Mouse (Mus musculus): ENCODE results near the gene Ngdn. TPM values are rescaled to one million over a fixed set of nuclear protein-coding genes. Genes with fewer than 3 reads are reported as not detected.
A peak's percentile ranks its signal among the peaks of the same experiment; 100 is the strongest.

The Ngdn gene
- polyA plus RNA-seq, 1 experiment from 2014 or later: 70.1 TPM

GRCm38 (mm10) chr14:55064481-55065370 is 49.5 kb downstream of the Ngdn start:
- DNase-seq (ENCODE audit: low spot score) (no peak), ATAC-seq (ENCODE audit: low read depth) (no peak)
- Histone ChIP-seq H3K9ac (ENCODE audit: low read depth, low read length) (no peak overlapping the region), H3K4me3 (ENCODE audit: low read depth, low read length) (no peak overlapping the region), H3K4me2 (ENCODE audit: low read depth, low read length) (no peak overlapping the region), H3K4me1 (ENCODE audit: control insufficient read depth, insufficient read depth, low read length) (peaks cover 16% of the 10 kb centered on the region), H3K27ac (replicated peaks; ENCODE audit: low read depth, low read length) (no peak overlapping the region), H3K36me3 (ENCODE audit: control insufficient read depth, insufficient read depth, low read length) (peaks cover 39% of the 10 kb centered on the region), H3K27me3 (replicated peaks; ENCODE audit: control insufficient read depth, insufficient read depth, low read length) (no peaks in the 10 kb centered on the region), H3K9me3 (ENCODE audit: control insufficient read depth, low read length) (no peaks in the 10 kb centered on the region)
- WGBS: 79% methylated on average over 33 of the region's 35 CpGs

GRCm38 (mm10) chr14:55065391-55065790 is 50.1 kb downstream of the Ngdn start:
- H3K4me2 ChIP-seq (ENCODE audit: low read depth, low read length): no peak overlapping the region
- WGBS: 82% methylated on average over 13 of the region's 13 CpGs
- no peak overlapping the region for H3K27ac ChIP-seq (replicated peaks; ENCODE audit: low read depth, low read length)
- H3K4me3 ChIP-seq (ENCODE audit: low read depth, low read length): no peak overlapping the region
- H3K27me3 ChIP-seq (replicated peaks; ENCODE audit: control insufficient read depth, insufficient read depth, low read length): no peaks in the 10 kb centered on the region
- no peak for ATAC-seq (ENCODE audit: low read depth)
- H3K36me3 ChIP-seq (ENCODE audit: control insufficient read depth, insufficient read depth, low read length): peaks cover 39% of the 10 kb centered on the region
- H3K4me1 ChIP-seq (ENCODE audit: control insufficient read depth, insufficient read depth, low read length): peaks cover 16% of the 10 kb centered on the region
- DNase-seq (ENCODE audit: low spot score): no peak
- no peak overlapping the region for H3K9ac ChIP-seq (ENCODE audit: low read depth, low read length)
- H3K9me3 ChIP-seq (ENCODE audit: control insufficient read depth, low read length): no peaks in the 10 kb centered on the region

- peaks cover 39% of the 10 kb centered on the region for H3K36me3 ChIP-seq (ENCODE audit: control insufficient read depth, insufficient read depth, low read length)
- H3K27me3 ChIP-seq (replicated peaks; ENCODE audit: control insufficient read depth, insufficient read depth, low read length): no peaks in the 10 kb centered on the region
- no peak overlapping the region for H3K4me3 ChIP-seq (ENCODE audit: low read depth, low read length)
These were observed 50.8 kb downstream of the Ngdn start for GRCm38 (mm10) chr14:55066042-55066441.

GRCm38 (mm10) chr14:55071756-55072155 is 56.5 kb downstream of the Ngdn start:
- ATAC-seq (ENCODE audit: low read depth) (peak; percentile 38; the same call in 1 of the 2 replicates), DNase-seq (ENCODE audit: low spot score) (no peak)
- no peaks in the 10 kb centered on the region for H3K4me1 ChIP-seq (ENCODE audit: control insufficient read depth, insufficient read depth, low read length)
- H3K4me3 ChIP-seq (ENCODE audit: low read depth, low read length): peak overlapping the region; percentile 10; the same call in 1 of the 2 replicates
- peaks cover 24% of the 10 kb centered on the region for H3K36me3 ChIP-seq (ENCODE audit: control insufficient read depth, insufficient read depth, low read length)
- H3K27me3 ChIP-seq (replicated peaks; ENCODE audit: control insufficient read depth, insufficient read depth, low read length): no peaks in the 10 kb centered on the region
- H3K4me2 ChIP-seq (ENCODE audit: low read depth, low read length): peak overlapping the region; percentile 36; the same call in 1 of the 2 replicates
- no peaks in the 10 kb centered on the region for H3K9me3 ChIP-seq (ENCODE audit: control insufficient read depth, low read length)
- 25% methylated on average over 19 of the region's 19 CpGs for WGBS
- peak overlapping the region; percentile 38; the same call in 1 of the 2 replicates for H3K9ac ChIP-seq (ENCODE audit: low read depth, low read length)
- H3K27ac ChIP-seq (replicated peaks; ENCODE audit: low read depth, low read length): no peak overlapping the region

More at GRCm38 (mm10) chr14:55066042-55066441, 50.8 kb downstream of the Ngdn start:
- Histone ChIP-seq H3K4me2 (ENCODE audit: low read depth, low read length) (no peak overlapping the region), H3K4me1 (ENCODE audit: control insufficient read depth, insufficient read depth, low read length) (peaks cover 11% of the 10 kb centered on the region), H3K9ac (ENCODE audit: low read depth, low read length) (no peak overlapping the region), H3K9me3 (ENCODE audit: control insufficient read depth, low read length) (no peaks in the 10 kb centered on the region), H3K27ac (replicated peaks; ENCODE audit: low read depth, low read length) (no peak overlapping the region)
- DNase-seq (ENCODE audit: low spot score) (no peak), ATAC-seq (ENCODE audit: low read depth) (no peak)
- 93% methylated on average over 7 of the region's 8 CpGs for WGBS

MicroRNAs within 50 kb of the gene (microRNA counts, 519-probe panel; counts per million panel counts)
- microRNA mmu-miR-208b: 2,106 counts per million, percentile 23 among the panel's probes with 10 or more counts

Small RNA genes lying within 50 kb of the gene (microRNA-seq; reads per million reads assigned to microRNA genes)
- 265 reads per million, percentile 63 among the genes with 10 or more reads in this experiment for gene Mir208b (ENCODE audit: borderline number of aligned reads)

Other genes with a start within 250 kb of the Ngdn start
- 6.9 and 7.4 TPM in 2 replicates for gene Slc7a8, start 233.5 kb upstream of the Ngdn start, polyA plus RNA-seq (2014; fragmentation: Nextera tagmentation; extraction: Ambion mirVana)
- gene Rnf212b, start 201.3 kb upstream of the Ngdn start, polyA plus RNA-seq (2014; fragmentation: Nextera tagmentation; extraction: Ambion mirVana): not detected in 2 replicates
- gene Homez, start 144.5 kb upstream of the Ngdn start, polyA plus RNA-seq (2014; fragmentation: Nextera tagmentation; extraction: Ambion mirVana): 9.1 and 11.5 TPM in 2 replicates
- gene Ppp1r3e, start 137.9 kb upstream of the Ngdn start, polyA plus RNA-seq (2014; fragmentation: Nextera tagmentation; extraction: Ambion mirVana): 2.1 and 2.4 TPM in 2 replicates
- gene Bcl2l2, start 132.1 kb upstream of the Ngdn start, polyA plus RNA-seq (2014; fragmentation: Nextera tagmentation; extraction: Ambion mirVana): 4.5 and 4.8 TPM in 2 replicates
- gene Gm20521, start 132.0 kb upstream of the Ngdn start, polyA plus RNA-seq (2014; fragmentation: Nextera tagmentation; extraction: Ambion mirVana): not detected in 2 replicates
- 110 and 118 TPM in 2 replicates for gene Pabpn1, start 123.0 kb upstream of the Ngdn start, polyA plus RNA-seq (2014; fragmentation: Nextera tagmentation; extraction: Ambion mirVana)
- 42.4 and 56.0 TPM in 2 replicates for gene Slc22a17, start 102.3 kb upstream of the Ngdn start, polyA plus RNA-seq (2014; fragmentation: Nextera tagmentation; extraction: Ambion mirVana)
- 52.2 and 59.1 TPM in 2 replicates for gene Efs, start 89.3 kb upstream of the Ngdn start, polyA plus RNA-seq (2014; fragmentation: Nextera tagmentation; extraction: Ambion mirVana)
- 0.49 and 0.59 TPM in 2 replicates for gene Il25, start 82.8 kb upstream of the Ngdn start, polyA plus RNA-seq (2014; fragmentation: Nextera tagmentation; extraction: Ambion mirVana)
- 13.7 and 14.8 TPM in 2 replicates for gene Cmtm5, start 79.2 kb upstream of the Ngdn start, polyA plus RNA-seq (2014; fragmentation: Nextera tagmentation; extraction: Ambion mirVana)
- gene Myh6, start 48.5 kb upstream of the Ngdn start, polyA plus RNA-seq (2014; fragmentation: Nextera tagmentation; extraction: Ambion mirVana): 8.6 and 10.3 TPM in 2 replicates
- gene Gm17428, start 38.5 kb upstream of the Ngdn start, polyA plus RNA-seq (2014; fragmentation: Nextera tagmentation; extraction: Ambion mirVana): not detected in 2 replicates
- 92.5 and 103 TPM in 2 replicates for gene Myh7, start 20.8 kb upstream of the Ngdn start, polyA plus RNA-seq (2014; fragmentation: Nextera tagmentation; extraction: Ambion mirVana)
- gene Zfhx2, start 76.9 kb downstream of the Ngdn start, polyA plus RNA-seq (2014; fragmentation: Nextera tagmentation; extraction: Ambion mirVana): 3.4 and 3.7 TPM in 2 replicates
- gene Thtpa, start 79.3 kb downstream of the Ngdn start, polyA plus RNA-seq (2014; fragmentation: Nextera tagmentation; extraction: Ambion mirVana): 16.7 and 22.6 TPM in 2 replicates
- gene Ap1g2, start 91.1 kb downstream of the Ngdn start, polyA plus RNA-seq (2014; fragmentation: Nextera tagmentation; extraction: Ambion mirVana): 15.3 and 17.6 TPM in 2 replicates
- gene Jph4, start 101.5 kb downstream of the Ngdn start, polyA plus RNA-seq (2014; fragmentation: Nextera tagmentation; extraction: Ambion mirVana): 3.0 and 3.8 TPM in 2 replicates
- gene Dhrs2, start 206.6 kb downstream of the Ngdn start, polyA plus RNA-seq (2014; fragmentation: Nextera tagmentation; extraction: Ambion mirVana): 2.8 and 5.7 TPM in 2 replicates